Mouse (Mus musculus): ENCODE results near the gene Rgl2. TPM values are rescaled to one million over a fixed set of nuclear protein-coding genes. Genes with fewer than 3 reads are reported as not detected.

The Rgl2 gene
- polyA plus RNA-seq, 1 experiment, result 31.7 TPM

DNA sequence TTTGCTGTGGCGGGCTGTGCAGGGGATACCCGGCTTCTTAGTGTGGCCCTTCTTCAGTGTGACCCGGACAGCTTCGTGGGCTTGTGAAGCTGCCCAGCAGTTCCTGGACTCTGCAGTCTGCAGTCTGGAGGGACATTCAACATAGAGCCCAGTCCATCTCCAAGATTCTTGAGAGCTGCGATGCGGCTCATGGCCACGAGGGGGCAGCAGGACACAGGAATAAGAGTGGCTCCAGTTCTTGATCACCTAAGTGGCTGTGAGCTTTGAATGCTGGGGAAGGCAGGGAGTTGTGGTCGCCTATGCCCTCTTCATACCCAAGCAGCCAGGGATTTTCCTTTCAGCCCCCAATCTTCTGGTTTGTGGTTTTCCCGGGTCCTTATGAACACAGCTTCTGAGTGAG lies 39.1 kb downstream of the Rgl2 start:
- Histone ChIP-seq H3K79me2 (ENCODE audit: control insufficient read depth, insufficient read depth) (no peaks in the 10 kb centered on the region), H3K36me3 (ENCODE audit: control insufficient read depth, insufficient read depth) (no peaks in the 10 kb centered on the region), H3K79me3 (ENCODE audit: low read depth) (no peaks in the 10 kb centered on the region), H3ac (ENCODE audit: control insufficient read depth, insufficient read length, low read depth) (no peak overlapping the region), H3K4me3 (ENCODE audit: insufficient read depth, poor library complexity, severe bottlenecking) (no peak overlapping the region), H3K27me3 (ENCODE audit: control insufficient read depth, insufficient read depth, insufficient read length) (no peaks in the 10 kb centered on the region)
- TF ChIP-seq CTCF (IDR thresholded peaks at IDR 0.05; ENCODE audit: control insufficient read depth, insufficient read depth, insufficient read length) (peak; percentile 14), FOSL1 (IDR thresholded peaks at IDR 0.05; ENCODE audit: insufficient read depth, low read length, poor library complexity, severe bottlenecking) (no peak)

GRCm38 (mm10) chr17:33968927-33969326 lies 39.6 kb downstream of the Rgl2 start:
- Histone ChIP-seq H3K79me2 (ENCODE audit: control insufficient read depth, insufficient read depth) (no peaks in the 10 kb centered on the region), H3K79me3 (ENCODE audit: low read depth) (no peaks in the 10 kb centered on the region), H3K4me3 (ENCODE audit: insufficient read depth, poor library complexity, severe bottlenecking) (no peak overlapping the region), H3K36me3 (ENCODE audit: control insufficient read depth, insufficient read depth) (no peaks in the 10 kb centered on the region), H3K27me3 (ENCODE audit: control insufficient read depth, insufficient read depth, insufficient read length) (no peaks in the 10 kb centered on the region), H3ac (ENCODE audit: control insufficient read depth, insufficient read length, low read depth) (no peak overlapping the region)
- no peak for TF ChIP-seq CEBPB (IDR thresholded peaks at IDR 0.05; ENCODE audit: low read depth)
- no peak for TF ChIP-seq MYOD1 (IDR thresholded peaks at IDR 0.05; ENCODE audit: control insufficient read depth, insufficient read length, low read depth)
- peak; percentile 79 for TF ChIP-seq USF1 (IDR thresholded peaks at IDR 0.05; ENCODE audit: low read depth)
- no peak for TF ChIP-seq MYOG (IDR thresholded peaks at IDR 0.05; ENCODE audit: control insufficient read depth, extremely low read depth, insufficient read length)
- no peak for TF ChIP-seq CTCF (IDR thresholded peaks at IDR 0.05; ENCODE audit: control insufficient read depth, insufficient read depth, insufficient read length)
- peak; percentile 27 for TF ChIP-seq MAX (IDR thresholded peaks at IDR 0.05)
- no peak for TF ChIP-seq FOSL1 (IDR thresholded peaks at IDR 0.05; ENCODE audit: insufficient read depth, low read length, poor library complexity, severe bottlenecking)

- Histone ChIP-seq H3K79me2 (ENCODE audit: control insufficient read depth, insufficient read depth) (no peaks in the 10 kb centered on the region), H3K27me3 (ENCODE audit: control insufficient read depth, insufficient read depth, insufficient read length) (peaks cover 5% of the 10 kb centered on the region), H3K36me3 (ENCODE audit: control insufficient read depth, insufficient read depth) (no peaks in the 10 kb centered on the region), H3ac (ENCODE audit: control insufficient read depth, insufficient read length, low read depth) (no peak overlapping the region), H3K4me3 (ENCODE audit: insufficient read depth, poor library complexity, severe bottlenecking) (no peak overlapping the region), H3K79me3 (ENCODE audit: low read depth) (no peaks in the 10 kb centered on the region)
- TF ChIP-seq FOSL1 (IDR thresholded peaks at IDR 0.05; ENCODE audit: insufficient read depth, low read length, poor library complexity, severe bottlenecking), result no peak
- TF ChIP-seq CEBPB (IDR thresholded peaks at IDR 0.05; ENCODE audit: low read depth), result no peak
- TF ChIP-seq USF1 (IDR thresholded peaks at IDR 0.05; ENCODE audit: low read depth), result no peak
- no peak for TF ChIP-seq MAX (IDR thresholded peaks at IDR 0.05)
- TF ChIP-seq MYOG (IDR thresholded peaks at IDR 0.05; ENCODE audit: control insufficient read depth, extremely low read depth, insufficient read length), result no peak
- TF ChIP-seq MYOD1 (IDR thresholded peaks at IDR 0.05; ENCODE audit: control insufficient read depth, insufficient read length, low read depth), result no peak
- TF ChIP-seq CTCF (IDR thresholded peaks at IDR 0.05; ENCODE audit: control insufficient read depth, insufficient read depth, insufficient read length), result no peak
Measured at GRCm38 (mm10) chr17:33969394-33969793, 40.1 kb downstream of the Rgl2 start.

GRCm38 (mm10) chr17:33972691-33973090 lies 43.3 kb downstream of the Rgl2 start:
- H3K27me3 ChIP-seq (ENCODE audit: control insufficient read depth, insufficient read depth, insufficient read length), result peaks cover 10% of the 10 kb centered on the region
- no peak overlapping the region for H3ac ChIP-seq (ENCODE audit: control insufficient read depth, insufficient read length, low read depth)
- TF ChIP-seq MAX (IDR thresholded peaks at IDR 0.05), result no peak
- no peak for TF ChIP-seq CTCF (IDR thresholded peaks at IDR 0.05; ENCODE audit: control insufficient read depth, insufficient read depth, insufficient read length)
- no peak for TF ChIP-seq USF1 (IDR thresholded peaks at IDR 0.05; ENCODE audit: low read depth)
- TF ChIP-seq MYOG (IDR thresholded peaks at IDR 0.05; ENCODE audit: control insufficient read depth, extremely low read depth, insufficient read length), result no peak
- no peak for TF ChIP-seq CEBPB (IDR thresholded peaks at IDR 0.05; ENCODE audit: low read depth)
- TF ChIP-seq MYOD1 (IDR thresholded peaks at IDR 0.05; ENCODE audit: control insufficient read depth, insufficient read length, low read depth), result no peak
- TF ChIP-seq FOSL1 (IDR thresholded peaks at IDR 0.05; ENCODE audit: insufficient read depth, low read length, poor library complexity, severe bottlenecking), result no peak
- no peaks in the 10 kb centered on the region for H3K79me2 ChIP-seq (ENCODE audit: control insufficient read depth, insufficient read depth)
- H3K79me3 ChIP-seq (ENCODE audit: low read depth), result no peaks in the 10 kb centered on the region
- H3K4me3 ChIP-seq (ENCODE audit: insufficient read depth, poor library complexity, severe bottlenecking), result no peak overlapping the region
- H3K36me3 ChIP-seq (ENCODE audit: control insufficient read depth, insufficient read depth), result no peaks in the 10 kb centered on the region

GRCm38 (mm10) chr17:33973572-33973971 lies 44.2 kb downstream of the Rgl2 start:
- no peak overlapping the region for H3ac ChIP-seq (ENCODE audit: control insufficient read depth, insufficient read length, low read depth)
- H3K27me3 ChIP-seq (ENCODE audit: control insufficient read depth, insufficient read depth, insufficient read length), result peaks cover 18% of the 10 kb centered on the region
- no peaks in the 10 kb centered on the region for H3K79me2 ChIP-seq (ENCODE audit: control insufficient read depth, insufficient read depth)
- H3K79me3 ChIP-seq (ENCODE audit: low read depth), result no peaks in the 10 kb centered on the region
- H3K4me3 ChIP-seq (ENCODE audit: insufficient read depth, poor library complexity, severe bottlenecking), result no peak overlapping the region
- H3K36me3 ChIP-seq (ENCODE audit: control insufficient read depth, insufficient read depth), result no peaks in the 10 kb centered on the region
- TF ChIP-seq MYOG (IDR thresholded peaks at IDR 0.05; ENCODE audit: control insufficient read depth, extremely low read depth, insufficient read length) (no peak), CTCF (IDR thresholded peaks at IDR 0.05; ENCODE audit: control insufficient read depth, insufficient read depth, insufficient read length) (no peak)

DNA sequence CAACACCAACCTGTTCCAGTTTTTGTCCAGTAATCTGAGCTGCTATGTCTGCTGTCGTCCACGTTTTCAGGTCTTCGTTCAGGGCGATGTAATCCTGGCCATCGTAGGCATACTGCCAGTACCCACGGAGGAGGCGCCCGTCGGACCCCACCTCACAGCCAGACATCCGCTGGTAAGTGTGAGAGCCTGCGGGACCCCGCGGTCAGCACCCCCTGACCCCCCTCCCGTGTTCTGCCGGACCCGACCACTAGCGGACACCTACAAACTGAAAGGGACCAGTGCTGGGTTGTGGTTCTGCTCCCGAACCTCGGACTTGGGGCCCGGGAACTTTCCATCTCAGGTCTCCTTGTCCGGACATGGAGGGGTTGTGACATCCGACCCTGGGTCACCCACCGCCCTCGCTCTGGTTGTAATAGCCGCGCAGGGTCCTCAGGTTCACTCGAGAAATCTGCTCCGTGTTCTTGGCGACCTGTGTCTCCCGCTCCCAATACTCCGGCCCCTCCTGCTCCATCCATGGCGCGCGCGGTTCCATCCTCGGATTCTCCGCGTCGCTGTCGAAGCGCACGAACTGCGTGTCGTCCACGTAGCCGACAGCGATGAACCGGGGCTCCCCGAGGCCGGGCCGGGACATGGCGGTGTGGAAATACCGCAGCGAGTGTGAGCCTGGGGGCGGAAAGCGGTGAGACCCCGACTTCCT lies 48.7 kb downstream of the Rgl2 start:
- Histone ChIP-seq H3ac (ENCODE audit: control insufficient read depth, insufficient read length, low read depth) (no peak overlapping the region), H3K36me3 (ENCODE audit: control insufficient read depth, insufficient read depth) (no peaks in the 10 kb centered on the region), H3K27me3 (ENCODE audit: control insufficient read depth, insufficient read depth, insufficient read length) (peaks cover 24% of the 10 kb centered on the region), H3K79me2 (ENCODE audit: control insufficient read depth, insufficient read depth) (no peaks in the 10 kb centered on the region), H3K4me3 (ENCODE audit: insufficient read depth, poor library complexity, severe bottlenecking) (no peak overlapping the region), H3K79me3 (ENCODE audit: low read depth) (no peaks in the 10 kb centered on the region)
- TF ChIP-seq CEBPB (IDR thresholded peaks at IDR 0.05; ENCODE audit: low read depth) (no peak), FOSL1 (IDR thresholded peaks at IDR 0.05; ENCODE audit: insufficient read depth, low read length, poor library complexity, severe bottlenecking) (no peak), MYOD1 (IDR thresholded peaks at IDR 0.05; ENCODE audit: control insufficient read depth, insufficient read length, low read depth) (no peak), CTCF (IDR thresholded peaks at IDR 0.05; ENCODE audit: control insufficient read depth, insufficient read depth, insufficient read length) (no peak), MAX (IDR thresholded peaks at IDR 0.05) (no peak), MYOG (IDR thresholded peaks at IDR 0.05; ENCODE audit: control insufficient read depth, extremely low read depth, insufficient read length) (no peak), USF1 (IDR thresholded peaks at IDR 0.05; ENCODE audit: low read depth) (no peak)

Measured in C2C12 (cell line).